Mouse (Mus musculus): ENCODE results near the gene Tmem51. TPM values are rescaled to one million over a fixed set of nuclear protein-coding genes. Genes with fewer than 3 reads are reported as not detected.

The Tmem51 gene
- polyA plus RNA-seq, 1 experiment from 2014 or later, result 40.7 TPM

DNA sequence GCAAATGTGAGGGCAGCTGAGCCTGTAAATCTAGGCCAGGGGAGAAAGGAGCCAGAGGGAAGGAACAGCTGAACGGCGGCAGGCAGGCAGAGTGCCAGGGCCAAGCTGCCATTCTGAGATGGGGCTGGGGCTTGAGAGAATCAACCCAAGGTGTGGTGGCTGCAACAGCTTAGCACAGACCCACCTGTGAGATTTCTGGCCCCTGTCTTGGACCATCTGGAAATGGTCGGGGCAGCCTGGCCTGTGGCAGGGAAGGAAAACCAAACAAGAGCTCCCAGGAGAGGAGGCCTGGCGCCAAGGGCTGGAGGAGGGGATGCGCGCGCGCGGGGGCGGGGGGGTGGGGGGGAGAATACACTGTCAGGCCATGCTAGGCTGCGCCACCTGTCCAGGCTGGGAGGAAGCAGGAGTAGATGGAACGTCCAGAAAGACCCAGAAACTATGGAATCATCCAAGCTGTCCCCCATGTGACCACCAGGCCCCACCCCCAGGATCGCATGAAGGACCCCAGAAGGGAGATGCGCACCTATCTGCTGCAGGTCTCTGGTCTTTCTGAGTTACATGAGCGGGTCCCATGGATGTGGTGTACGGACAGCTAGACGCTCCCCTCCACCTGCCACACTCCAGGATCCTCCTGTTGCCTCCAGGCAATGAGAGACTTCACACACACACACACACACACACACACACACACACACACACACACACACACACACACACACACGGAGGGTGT, 3.0 kb downstream of the Tmem51 start:
- ATAC-seq (replicated peaks; ENCODE audit: insufficient number of reproducible peaks, insufficient read depth, low FRiP score, low read depth), result no peak
- H3K4me1 ChIP-seq (replicated peaks), result peaks cover 79% of the 10 kb centered on the region
- no peak overlapping the region for H3K4me3 ChIP-seq
- no peaks in the 10 kb centered on the region for H3K36me3 ChIP-seq
- no peaks in the 10 kb centered on the region for H3K9me3 ChIP-seq (replicated peaks)
- H3K4me2 ChIP-seq, result peak overlapping the region; percentile 85
- no peaks in the 10 kb centered on the region for H3K27me3 ChIP-seq
- peak overlapping the region; percentile 73 for H3K27ac ChIP-seq
- peak overlapping the region; percentile 29 for H3K9ac ChIP-seq
- WGBS, result 56% methylated on average over 18 of the region's 18 CpGs

DNA sequence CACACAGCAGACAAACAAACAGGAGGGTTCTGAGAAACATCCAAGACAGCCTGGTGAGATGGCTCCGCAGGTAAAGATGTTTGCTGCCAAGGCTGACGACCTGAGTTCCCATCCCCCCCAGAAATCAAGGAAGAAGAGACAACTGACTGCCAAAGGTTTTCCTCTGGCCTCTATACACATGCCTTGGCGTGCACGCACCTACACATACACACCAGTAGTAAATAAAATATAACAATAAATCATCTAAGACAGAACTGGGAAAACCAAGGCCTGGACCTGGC, 3.7 kb downstream of the Tmem51 start:
- peak overlapping the region; percentile 73 for H3K27ac ChIP-seq
- peaks cover 84% of the 10 kb centered on the region for H3K4me1 ChIP-seq (replicated peaks)
- no peaks in the 10 kb centered on the region for H3K36me3 ChIP-seq
- H3K27me3 ChIP-seq, result no peaks in the 10 kb centered on the region
- H3K9ac ChIP-seq, result peak overlapping the region; percentile 29; the same call in 1 of the 2 replicates
- 71% methylated on average over 4 of the region's 4 CpGs for WGBS
- no peaks in the 10 kb centered on the region for H3K9me3 ChIP-seq (replicated peaks)
- no peak for ATAC-seq (replicated peaks; ENCODE audit: insufficient number of reproducible peaks, insufficient read depth, low FRiP score, low read depth)
- H3K4me3 ChIP-seq, result no peak overlapping the region
- H3K4me2 ChIP-seq, result no peak overlapping the region; the same call in 1 of the 2 replicates

DNA sequence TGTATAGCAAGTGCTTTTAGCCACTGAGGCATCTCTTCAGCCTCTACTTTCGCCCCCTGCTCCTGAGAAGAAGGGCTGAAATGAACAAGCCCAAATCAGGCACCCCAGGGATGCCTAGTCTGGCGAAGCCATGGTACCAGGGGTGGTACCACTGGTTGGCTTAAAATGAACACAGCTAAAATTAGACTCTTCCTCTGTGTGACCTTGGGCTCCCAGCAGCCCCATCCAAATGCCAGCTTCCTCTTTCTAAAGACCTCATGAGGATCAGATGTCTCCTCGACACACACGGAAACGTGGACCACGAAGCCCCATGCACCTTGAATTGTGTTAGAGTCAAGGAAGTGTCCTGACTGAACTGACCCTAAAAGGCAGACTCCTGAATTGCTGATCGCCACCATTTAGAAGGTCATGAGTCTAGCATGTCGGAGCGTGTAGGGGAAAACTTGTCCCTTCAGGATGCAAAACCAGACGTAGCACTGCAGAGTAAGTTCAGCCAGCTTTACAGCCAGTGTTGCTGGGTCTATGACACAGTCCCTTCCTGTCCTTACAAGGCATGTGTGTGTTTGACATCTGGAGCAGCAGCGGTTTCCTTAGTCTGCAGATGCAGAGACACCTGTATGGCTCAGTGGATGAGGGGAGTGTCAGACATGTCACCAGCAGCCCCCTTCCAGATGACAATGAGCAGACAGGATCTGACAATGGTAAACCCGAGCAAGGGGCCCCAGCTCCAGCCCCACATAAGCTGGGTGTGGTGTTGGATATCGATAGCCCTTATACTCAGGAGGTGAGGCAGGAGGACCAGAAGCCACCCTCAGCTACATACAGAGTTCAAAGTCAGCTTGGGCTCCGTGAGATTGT, 4.2 kb downstream of the Tmem51 start:
- Histone ChIP-seq H3K9me3 (replicated peaks) (no peaks in the 10 kb centered on the region), H3K9ac (peak overlapping the region; percentile 29; the same call in 1 of the 2 replicates), H3K4me2 (no peak overlapping the region), H3K27ac (peak overlapping the region; percentile 73), H3K27me3 (no peaks in the 10 kb centered on the region), H3K4me3 (no peak overlapping the region), H3K4me1 (replicated peaks) (peaks cover 85% of the 10 kb centered on the region), H3K36me3 (no peaks in the 10 kb centered on the region)
- no peak for ATAC-seq (replicated peaks; ENCODE audit: insufficient number of reproducible peaks, insufficient read depth, low FRiP score, low read depth)
- 57% methylated on average over 14 of the region's 14 CpGs for WGBS

DNA sequence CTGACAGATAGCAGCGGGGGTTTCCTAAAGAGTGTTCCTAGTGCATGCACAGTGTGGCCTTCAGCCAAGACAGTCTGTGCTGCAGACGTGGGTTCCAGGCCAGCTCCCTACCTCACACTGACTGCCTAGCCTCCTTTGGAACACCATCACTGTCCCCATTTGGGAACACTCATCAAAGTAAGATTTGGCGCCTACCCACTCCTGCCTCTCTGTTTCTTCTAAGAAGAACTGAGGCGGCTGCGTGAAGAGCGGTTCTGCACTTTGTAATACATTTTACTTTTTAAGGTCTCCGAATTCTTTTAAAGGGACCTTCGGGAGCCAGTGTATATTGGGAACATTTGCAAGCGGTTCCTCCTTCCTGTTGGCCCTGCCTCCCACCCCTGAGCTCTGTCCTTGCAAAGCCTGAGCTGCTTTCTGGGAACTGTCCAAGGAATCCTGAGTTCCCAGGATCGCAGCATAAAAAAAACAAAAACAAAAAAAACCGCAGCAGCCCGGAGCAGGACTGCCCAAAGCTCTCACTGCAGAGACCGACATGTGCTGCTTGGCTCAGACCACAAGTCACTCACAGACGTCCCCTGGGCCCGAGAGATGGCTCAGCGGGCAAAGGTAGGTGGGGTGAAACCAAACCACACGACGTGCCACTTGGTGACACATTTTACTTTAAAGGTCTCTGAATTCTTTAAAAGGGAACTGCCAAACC, 6.4 kb downstream of the Tmem51 start:
- Histone ChIP-seq H3K9ac (peak overlapping the region; percentile 38), H3K4me2 (peak overlapping the region; percentile 42), H3K9me3 (replicated peaks) (no peaks in the 10 kb centered on the region), H3K4me1 (replicated peaks) (peaks cover 84% of the 10 kb centered on the region), H3K27ac (peak overlapping the region; percentile 84), H3K36me3 (no peaks in the 10 kb centered on the region), H3K4me3 (peak overlapping the region; percentile 13; the same call in 1 of the 2 replicates), H3K27me3 (no peaks in the 10 kb centered on the region)
- ATAC-seq (replicated peaks; ENCODE audit: insufficient number of reproducible peaks, insufficient read depth, low FRiP score, low read depth), result peak; percentile 42; the same call in 1 of the 2 replicates
- 17% methylated on average over 18 of the region's 18 CpGs for whole genome bisulfite sequencing

DNA sequence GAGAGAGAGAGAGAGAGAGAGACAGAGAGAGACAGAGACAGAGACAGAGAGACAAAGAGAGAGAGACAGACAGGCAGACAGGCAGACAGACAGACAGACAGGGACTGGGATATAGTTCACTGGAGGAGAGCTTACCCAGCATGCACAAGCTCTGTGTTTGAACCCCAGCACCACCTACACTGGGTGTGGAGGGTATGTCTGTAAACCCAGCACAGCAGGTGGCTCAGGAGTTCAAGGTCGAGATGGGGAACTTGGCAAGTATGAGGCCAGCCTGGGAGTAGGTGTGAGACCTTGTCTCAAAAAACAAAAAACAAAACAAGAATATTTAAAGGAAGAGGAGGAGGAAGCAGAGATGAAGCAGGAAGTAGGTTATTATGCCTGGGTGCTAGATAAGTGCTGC, 7.2 kb downstream of the Tmem51 start:
- WGBS, result 46% methylated on average over 1 of the region's 1 CpGs
- H3K27ac ChIP-seq, result peak overlapping the region; percentile 84

DNA sequence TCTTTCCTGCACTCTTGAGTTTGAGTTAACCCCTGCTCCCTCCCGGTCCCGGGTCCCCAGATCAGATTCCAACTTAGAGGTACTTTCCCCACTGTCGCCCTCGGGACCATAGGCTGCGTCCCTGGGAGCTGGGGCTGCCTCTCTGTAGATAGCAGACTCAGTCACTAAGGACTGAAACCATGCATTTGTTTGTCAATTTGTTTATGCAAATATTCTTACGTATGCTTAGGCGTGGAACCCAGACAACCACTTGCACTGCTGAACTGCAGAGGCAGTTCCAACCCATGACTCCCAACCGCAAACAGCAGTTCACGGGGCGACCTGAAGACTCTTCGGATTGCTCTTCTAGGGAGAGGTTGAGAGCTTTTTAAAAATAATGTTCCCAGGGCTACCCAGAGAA, 8.2 kb downstream of the Tmem51 start:
- Histone ChIP-seq H3K4me1 (replicated peaks) (peaks cover 83% of the 10 kb centered on the region), H3K27me3 (no peaks in the 10 kb centered on the region)

More for the DNA sequence above, 7.2 kb downstream of the Tmem51 start:
- Histone ChIP-seq H3K9ac (no peak overlapping the region), H3K4me3 (no peak overlapping the region), H3K36me3 (no peaks in the 10 kb centered on the region), H3K4me1 (replicated peaks) (peaks cover 83% of the 10 kb centered on the region), H3K4me2 (no peak overlapping the region), H3K27me3 (no peaks in the 10 kb centered on the region), H3K9me3 (replicated peaks) (no peaks in the 10 kb centered on the region)
- ATAC-seq (replicated peaks; ENCODE audit: insufficient number of reproducible peaks, insufficient read depth, low FRiP score, low read depth), result no peak

DNA sequence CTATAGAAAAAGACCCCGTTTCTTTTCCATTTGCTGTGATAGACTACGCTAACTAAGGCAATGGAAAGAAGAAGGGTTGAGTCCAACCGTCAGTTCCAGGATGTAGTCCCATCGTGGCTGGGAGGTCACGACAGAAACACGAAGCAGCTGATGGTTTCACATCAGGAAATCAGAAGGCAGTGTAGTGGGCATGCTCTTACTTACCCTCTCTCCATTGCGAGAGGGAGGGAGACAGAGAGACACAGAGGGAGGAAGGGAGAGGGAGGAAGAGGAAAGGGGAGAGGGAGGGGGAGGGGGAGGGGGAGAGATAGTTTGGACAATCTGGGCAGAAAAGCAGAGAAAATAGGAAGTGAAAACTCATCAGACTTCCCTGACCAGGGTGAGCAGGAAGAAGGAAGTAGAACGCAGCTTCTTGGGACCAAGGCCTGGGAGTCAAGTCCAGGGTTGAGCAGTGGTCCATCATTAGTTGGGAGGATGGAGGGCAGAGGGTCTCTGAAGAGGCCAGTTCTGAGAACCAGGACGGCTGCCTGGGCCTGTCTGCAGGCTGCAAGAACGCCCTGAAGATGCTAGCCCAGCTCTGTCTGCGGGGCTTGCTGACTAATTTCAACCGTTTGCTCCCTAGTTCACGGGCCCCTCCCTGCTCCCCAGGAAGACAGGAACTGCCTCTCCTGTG, 9.9 kb downstream of the Tmem51 start:
- no peaks in the 10 kb centered on the region for H3K27me3 ChIP-seq
- H3K4me1 ChIP-seq (replicated peaks), result peaks cover 80% of the 10 kb centered on the region
- H3K27ac ChIP-seq, result no peak overlapping the region
- no peaks in the 10 kb centered on the region for H3K36me3 ChIP-seq
- no peak overlapping the region for H3K4me3 ChIP-seq
- H3K9me3 ChIP-seq (replicated peaks), result no peaks in the 10 kb centered on the region
- 67% methylated on average over 13 of the region's 13 CpGs for WGBS
- no peak overlapping the region for H3K9ac ChIP-seq
- no peak for ATAC-seq (replicated peaks; ENCODE audit: insufficient number of reproducible peaks, insufficient read depth, low FRiP score, low read depth)
- H3K4me2 ChIP-seq, result no peak overlapping the region

More for the DNA sequence above, 8.2 kb downstream of the Tmem51 start:
- Histone ChIP-seq H3K9ac (no peak overlapping the region), H3K4me3 (no peak overlapping the region), H3K27ac (no peak overlapping the region), H3K36me3 (no peaks in the 10 kb centered on the region), H3K4me2 (no peak overlapping the region), H3K9me3 (replicated peaks) (no peaks in the 10 kb centered on the region)
- 83% methylated on average over 11 of the region's 11 CpGs for WGBS
- ATAC-seq (replicated peaks; ENCODE audit: insufficient number of reproducible peaks, insufficient read depth, low FRiP score, low read depth), result no peak

DNA sequence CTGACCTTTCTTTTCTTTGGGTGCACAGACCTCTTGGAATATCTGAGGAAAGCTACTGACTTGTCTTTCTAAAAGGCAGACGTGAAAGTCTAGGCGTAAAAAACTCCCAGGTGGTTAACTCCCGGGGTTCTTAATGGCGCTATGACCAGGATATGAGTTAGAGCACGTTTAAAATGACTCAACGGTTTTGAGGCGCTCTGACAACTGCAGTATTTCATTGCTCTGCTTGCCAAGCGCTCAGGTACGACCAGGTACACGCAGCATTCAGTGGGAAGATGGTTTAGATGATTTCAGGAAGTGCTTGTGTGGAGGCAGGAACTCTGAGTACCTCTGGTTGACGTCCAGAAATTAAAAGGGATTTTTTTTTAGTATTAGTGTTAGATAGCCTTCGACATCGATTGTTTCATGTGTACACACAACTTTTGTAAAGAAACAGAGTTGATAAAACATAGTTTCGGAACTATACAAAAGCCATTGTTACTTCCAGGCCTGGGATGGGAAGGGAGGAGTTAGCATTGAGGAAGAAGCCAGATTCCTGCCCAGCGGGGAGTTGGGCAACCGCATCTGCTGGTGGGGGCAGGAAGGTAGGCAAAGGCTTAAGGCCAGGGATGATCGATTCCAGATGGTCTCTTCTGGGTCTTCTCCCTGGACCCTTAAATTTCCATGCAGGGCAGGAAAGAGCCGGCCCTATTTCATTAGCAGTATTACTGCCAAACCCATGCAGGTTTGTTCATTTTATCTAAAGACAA, 12.7 kb downstream of the Tmem51 start:
- Histone ChIP-seq H3K9ac (no peak overlapping the region), H3K36me3 (no peaks in the 10 kb centered on the region), H3K4me3 (no peak overlapping the region), H3K9me3 (replicated peaks) (no peaks in the 10 kb centered on the region), H3K27me3 (no peaks in the 10 kb centered on the region), H3K27ac (0 out of 2 replicates have a peak overlapping the region, but pooled peaks have one; percentile 5), H3K4me1 (replicated peaks) (peaks cover 61% of the 10 kb centered on the region), H3K4me2 (no peak overlapping the region)
- ATAC-seq (replicated peaks; ENCODE audit: insufficient number of reproducible peaks, insufficient read depth, low FRiP score, low read depth), result no peak
- 35% methylated on average over 18 of the region's 18 CpGs for WGBS

DNA sequence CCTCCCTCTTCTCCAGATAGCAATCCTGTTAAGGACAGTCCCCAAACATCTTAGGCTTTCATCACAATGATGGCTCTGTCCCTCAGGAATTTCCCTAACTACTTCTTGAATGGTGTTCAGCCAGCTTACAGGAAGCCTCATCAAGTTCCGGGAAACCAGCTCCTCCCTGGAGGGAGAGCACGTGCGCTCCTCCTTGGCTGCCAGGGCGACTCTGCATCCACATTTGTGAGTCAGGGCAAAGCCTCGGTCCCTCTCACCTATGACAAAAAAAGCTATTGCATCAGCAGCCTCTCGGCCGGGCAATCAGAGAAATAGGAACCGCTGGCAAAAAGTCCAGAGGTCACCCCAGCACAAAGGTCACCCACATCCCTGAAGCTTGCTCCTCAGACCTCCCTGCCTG, 13.3 kb downstream of the Tmem51 start:
- 20% methylated on average over 8 of the region's 8 CpGs for WGBS
- Histone ChIP-seq H3K27me3 (no peaks in the 10 kb centered on the region), H3K36me3 (no peaks in the 10 kb centered on the region), H3K27ac (0 out of 2 replicates have a peak overlapping the region, but pooled peaks have one; percentile 5), H3K9ac (no peak overlapping the region), H3K4me1 (replicated peaks) (peaks cover 61% of the 10 kb centered on the region), H3K4me3 (no peak overlapping the region), H3K4me2 (no peak overlapping the region), H3K9me3 (replicated peaks) (no peaks in the 10 kb centered on the region)
- no peak for ATAC-seq (replicated peaks; ENCODE audit: insufficient number of reproducible peaks, insufficient read depth, low FRiP score, low read depth)

DNA sequence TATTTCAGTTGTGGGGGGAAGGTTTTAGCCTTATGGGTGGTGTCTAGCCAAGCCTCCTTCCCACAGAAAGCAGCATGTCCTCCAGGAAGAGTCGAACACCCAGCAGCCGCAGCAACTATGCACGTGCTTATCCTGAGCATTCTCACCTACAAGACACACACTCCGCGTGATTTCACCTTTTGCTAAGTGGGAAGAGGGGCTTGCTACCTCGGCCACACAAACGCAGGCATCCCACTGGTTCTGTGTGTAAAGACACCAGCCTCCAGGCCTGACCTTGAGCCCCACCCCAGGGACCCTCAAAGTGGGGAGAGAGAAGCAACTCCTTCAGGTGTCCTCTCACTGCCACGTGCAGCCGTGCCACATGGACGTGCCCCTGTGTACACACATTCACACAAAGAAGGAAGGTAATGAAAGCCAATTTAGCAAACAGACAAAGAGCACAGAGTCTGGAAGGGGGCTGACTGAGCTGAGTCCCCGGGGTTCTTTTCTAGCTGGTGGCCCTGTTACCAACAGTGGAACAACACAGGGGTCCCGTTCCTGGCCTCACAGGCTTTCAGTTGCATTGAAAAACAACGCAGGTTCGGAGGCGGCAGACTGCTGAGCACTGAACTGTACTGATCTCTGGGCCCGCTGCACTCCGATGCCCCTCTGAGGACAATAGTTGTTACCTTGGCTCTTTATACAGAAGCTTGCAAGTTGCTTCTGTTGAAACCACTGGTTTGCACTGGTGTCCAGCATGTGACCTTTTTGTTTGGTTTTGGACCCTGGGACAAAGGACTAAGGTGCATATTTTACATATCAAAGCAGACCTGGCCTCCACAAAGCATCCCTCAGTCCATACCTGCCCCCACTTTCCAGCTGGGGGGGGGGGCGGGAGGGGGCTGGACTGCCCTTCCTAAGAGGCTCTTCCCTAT, 14.9 kb downstream of the Tmem51 start:
- Histone ChIP-seq H3K9me3 (replicated peaks) (no peaks in the 10 kb centered on the region), H3K27me3 (no peaks in the 10 kb centered on the region), H3K27ac (no peak overlapping the region), H3K4me2 (no peak overlapping the region), H3K4me1 (replicated peaks) (peaks cover 57% of the 10 kb centered on the region), H3K4me3 (no peak overlapping the region), H3K36me3 (no peaks in the 10 kb centered on the region), H3K9ac (no peak overlapping the region)
- 50% methylated on average over 18 of the region's 18 CpGs for WGBS
- no peak for ATAC-seq (replicated peaks; ENCODE audit: insufficient number of reproducible peaks, insufficient read depth, low FRiP score, low read depth)
